Mouse (Mus musculus) megakaryocyte, embryonic 14.5 days (primary cell): ENCODE data around the gene Shank2.

Experiments used
- FLI1 ChIP-seq: IDR thresholded peaks from 2 replicates; pipeline ENCODE4 v1.6.1; 2012; ENCODE audit warnings: low read length, inconsistent platforms, mixed read lengths
- GATA1 ChIP-seq: IDR thresholded peaks from 3 replicates; pipeline ENCODE4 v1.6.1; 2012; ENCODE audit warnings: mixed read lengths, low read length, inconsistent platforms, borderline replicate concordance

DNA sequence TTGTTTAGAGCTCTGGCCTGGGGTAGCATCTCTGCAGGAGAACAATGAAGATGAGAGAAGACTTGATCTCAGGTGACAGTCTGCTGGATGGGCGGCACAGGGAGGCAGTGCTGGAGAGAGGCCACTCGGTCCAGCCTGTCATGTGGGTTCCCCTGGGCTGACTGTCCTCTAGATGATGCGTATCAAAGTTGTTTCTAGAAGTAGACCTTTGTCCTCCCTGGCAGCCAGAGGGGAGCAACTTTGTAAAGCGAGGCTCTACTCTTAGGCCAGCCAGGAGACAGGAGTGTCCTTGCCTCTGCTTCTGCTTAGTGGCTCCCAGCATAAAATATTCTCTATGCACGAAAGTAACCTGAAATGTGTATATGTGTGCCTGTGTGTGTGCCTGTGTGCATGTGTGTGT, 27.5 kb downstream of the Shank2 start:
- TF ChIP-seq GATA1 (no peak), FLI1 (no peak)
